Mouse (Mus musculus) heart, embryonic 15.5 days (tissue): ENCODE data around the gene Mgat5b. TPM values are rescaled to one million over a fixed set of nuclear protein-coding genes. Genes with fewer than 3 reads are reported as not detected.
A peak's percentile ranks its signal among the peaks of the same experiment; 100 is the strongest.

Experiments
- ATAC-seq: fragments of 200-750 bp; cut with Nextera tagmentation; replicated peaks from 2 replicates; pipeline ENCODE4 v1.8.0; 2017; ENCODE audit warnings: low read depth, moderate TSS enrichment; ENCODE audit not compliant: insufficient number of reproducible peaks, insufficient read depth, low FRiP score
- H3K27ac ChIP-seq: fragments of 300-500 bp; sonication (generic); 2 replicates; pipeline ENCODE4 v1.5.1; 2015; ENCODE audit warnings: mild to moderate bottlenecking, inconsistent platforms
- H3K27me3 ChIP-seq: fragments of 300-500 bp; sonication (generic); 2 replicates; pipeline ENCODE4 v1.6.1; 2015; ENCODE audit warnings: inconsistent platforms
- H3K36me3 ChIP-seq: fragments of 300-500 bp; sonication (generic); 2 replicates; pipeline ENCODE4 v1.6.1; 2015; ENCODE audit warnings: mild to moderate bottlenecking, inconsistent platforms
- H3K4me1 ChIP-seq: fragments of 300-500 bp; sonication (generic); replicated peaks from 2 replicates; pipeline ENCODE4 v1.6.1; 2015; ENCODE audit warnings: inconsistent platforms
- H3K4me2 ChIP-seq: fragments of 300-500 bp; sonication (generic); 2 replicates; pipeline ENCODE4 v1.6.1; 2015; ENCODE audit warnings: inconsistent platforms, mild to moderate bottlenecking, moderate library complexity
- H3K4me3 ChIP-seq: fragments of 300-500 bp; sonication (generic); 2 replicates; pipeline ENCODE4 v1.5.1; 2015; ENCODE audit warnings: mild to moderate bottlenecking, inconsistent platforms
- H3K9ac ChIP-seq: fragments of 300-500 bp; sonication (generic); 2 replicates; pipeline ENCODE4 v1.6.1; 2015; ENCODE audit warnings: mild to moderate bottlenecking, inconsistent platforms
- H3K9me3 ChIP-seq: fragments of 300-500 bp; sonication (generic); replicated peaks from 2 replicates; pipeline ENCODE4 v1.6.1; 2016; ENCODE audit warnings: inconsistent platforms
- WGBS: fragments of 180-500 bp; shearing (Covaris S2); methylation state at CpG from one replicate; pipeline ENCODE4 v1.1.7; 2015; ENCODE audit warnings: mixed read lengths; 5-methylcytosine and 5-hydroxymethylcytosine counted together
- polyA plus RNA-seq: library from polyadenylated mRNA; unstranded; fragments of >200 nt; fragmentation: Nextera tagmentation; extraction: Ambion mirVana; gene quantifications from 2 replicates; pipeline ENCODE4 v1.2.1, GENCODE M21; 2015

Mgat5b gene
- polyA plus RNA-seq, result 0.64 and 0.85 TPM in 2 replicates

- Histone ChIP-seq H3K9me3 (no peaks in the 10 kb centered on the region), H3K27ac (no peak within 1 kb of the TSS), H3K4me2 (peak within 1 kb of the TSS; percentile 97), H3K4me1 (peaks cover 18% of the 10 kb centered on the region), H3K9ac (peak within 1 kb of the TSS; percentile 53), H3K36me3 (no peaks in the 10 kb centered on the region), H3K27me3 (peaks cover 69% of the 10 kb centered on the region), H3K4me3 (peak within 1 kb of the TSS; percentile 60)
- 2% methylated on average over 62 of the region's 90 CpGs for WGBS
- ATAC-seq, result peak; percentile 57
These were observed at the start of gene Mgat5b for GRCm38 (mm10) chr11:116918323-116919185. TSS of gene Mgat5b (plus strand) at chr11:116918863.

GRCm38 (mm10) chr11:116869223-116869622 is 49.4 kb upstream of the Mgat5b start:
- no peaks in the 10 kb centered on the region for H3K27me3 ChIP-seq
- H3K36me3 ChIP-seq, result peaks cover 61% of the 10 kb centered on the region
- H3K4me3 ChIP-seq, result no peak overlapping the region
- WGBS, result 75% methylated on average over 8 of the region's 8 CpGs
- no peak overlapping the region for H3K27ac ChIP-seq
- no peak for ATAC-seq
- H3K9ac ChIP-seq, result no peak overlapping the region
- no peak overlapping the region for H3K4me2 ChIP-seq
- H3K4me1 ChIP-seq, result peaks cover 13% of the 10 kb centered on the region
- H3K9me3 ChIP-seq, result no peaks in the 10 kb centered on the region

DNA sequence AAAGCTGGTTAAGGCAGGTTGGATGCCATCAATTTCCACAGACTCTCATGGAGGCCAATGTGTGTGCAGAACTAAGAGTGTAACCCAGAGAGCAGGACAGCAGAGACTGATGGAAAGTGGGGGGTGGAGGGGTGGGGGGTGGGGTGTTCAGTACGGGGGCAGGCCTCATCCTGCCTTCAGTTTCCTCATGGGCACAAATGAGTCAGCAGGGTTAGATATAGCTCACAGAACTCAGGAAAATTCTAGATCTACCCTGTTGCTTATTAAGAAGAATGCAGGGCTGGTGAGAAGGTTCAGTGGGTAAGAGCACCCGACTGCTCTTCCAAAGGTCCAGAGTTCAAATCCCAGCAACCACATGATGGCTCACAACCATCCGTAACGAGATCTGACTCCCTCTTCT is 49.0 kb upstream of the Mgat5b start:
- Histone ChIP-seq H3K9me3 (no peaks in the 10 kb centered on the region), H3K36me3 (peaks cover 65% of the 10 kb centered on the region), H3K4me3 (no peak overlapping the region), H3K4me2 (no peak overlapping the region), H3K27me3 (no peaks in the 10 kb centered on the region), H3K27ac (no peak overlapping the region), H3K9ac (no peak overlapping the region), H3K4me1 (peaks cover 9% of the 10 kb centered on the region)
- 74% methylated on average over 4 of the region's 4 CpGs for WGBS
- ATAC-seq, result no peak

- H3K36me3 ChIP-seq, result peaks cover 57% of the 10 kb centered on the region
These were observed 47.1 kb upstream of the Mgat5b start for GRCm38 (mm10) chr11:116871538-116871937.

GRCm38 (mm10) chr11:116873987-116874386 is 44.7 kb upstream of the Mgat5b start:
- no peak overlapping the region for H3K27ac ChIP-seq
- no peak overlapping the region for H3K9ac ChIP-seq
- no peak for ATAC-seq
- no peaks in the 10 kb centered on the region for H3K9me3 ChIP-seq
- 91% methylated on average over 20 of the region's 20 CpGs for WGBS
- peaks cover 49% of the 10 kb centered on the region for H3K36me3 ChIP-seq
- H3K27me3 ChIP-seq, result no peaks in the 10 kb centered on the region
- no peaks in the 10 kb centered on the region for H3K4me1 ChIP-seq
- no peak overlapping the region for H3K4me3 ChIP-seq
- H3K4me2 ChIP-seq, result no peak overlapping the region

More at GRCm38 (mm10) chr11:116871538-116871937, 47.1 kb upstream of the Mgat5b start:
- no peak overlapping the region for H3K27ac ChIP-seq
- ATAC-seq, result no peak
- H3K9me3 ChIP-seq, result no peaks in the 10 kb centered on the region
- no peak overlapping the region for H3K9ac ChIP-seq
- H3K4me2 ChIP-seq, result no peak overlapping the region
- H3K4me1 ChIP-seq, result peaks cover 5% of the 10 kb centered on the region; the same call in 1 of the 2 replicates
- WGBS, result 89% methylated on average over 9 of the region's 9 CpGs
- no peaks in the 10 kb centered on the region for H3K27me3 ChIP-seq
- H3K4me3 ChIP-seq, result no peak overlapping the region

- Histone ChIP-seq H3K4me3 (no peak overlapping the region), H3K9ac (no peak overlapping the region), H3K27me3 (no peaks in the 10 kb centered on the region), H3K4me2 (no peak overlapping the region), H3K4me1 (no peaks in the 10 kb centered on the region), H3K36me3 (peaks cover 20% of the 10 kb centered on the region), H3K9me3 (no peaks in the 10 kb centered on the region), H3K27ac (no peak overlapping the region)
- no peak for ATAC-seq
- WGBS, result 88% methylated on average over 8 of the region's 8 CpGs
These were observed 40.2 kb upstream of the Mgat5b start for GRCm38 (mm10) chr11:116878454-116878853.

DNA sequence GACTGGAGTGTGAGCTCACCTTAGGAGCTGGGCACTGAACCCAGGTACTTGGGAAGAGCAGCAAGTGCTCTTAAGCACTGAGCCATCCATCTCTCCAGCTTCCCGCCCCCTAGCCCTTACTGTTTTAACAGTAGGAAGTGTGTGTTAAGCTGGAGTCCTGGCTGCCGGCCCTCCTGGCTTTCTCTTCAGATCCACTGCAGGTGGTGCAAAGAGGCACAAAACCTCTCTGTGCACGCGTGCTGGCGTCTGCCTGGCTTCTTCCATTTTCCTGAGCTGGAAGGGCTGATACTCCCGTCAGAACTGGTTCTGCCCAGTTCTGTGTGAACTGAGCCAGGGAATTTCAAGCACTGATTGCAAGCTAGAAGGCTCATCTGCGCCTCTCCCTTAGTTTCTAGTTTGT is 37.8 kb upstream of the Mgat5b start:
- H3K36me3 ChIP-seq, result peaks cover under 1% of the 10 kb centered on the region; the same call in 1 of the 2 replicates
- no peak for ATAC-seq
- 72% methylated on average over 7 of the region's 7 CpGs for WGBS
- H3K4me3 ChIP-seq, result no peak overlapping the region
- peaks cover 4% of the 10 kb centered on the region; the same call in 1 of the 2 replicates for H3K27me3 ChIP-seq
- H3K4me2 ChIP-seq, result no peak overlapping the region
- H3K9ac ChIP-seq, result no peak overlapping the region
- no peak overlapping the region for H3K27ac ChIP-seq
- H3K4me1 ChIP-seq, result peaks cover 6% of the 10 kb centered on the region
- no peaks in the 10 kb centered on the region for H3K9me3 ChIP-seq

GRCm38 (mm10) chr11:116881440-116881839 is 37.2 kb upstream of the Mgat5b start:
- no peak for ATAC-seq
- H3K4me3 ChIP-seq, result no peak overlapping the region
- no peaks in the 10 kb centered on the region for H3K36me3 ChIP-seq
- H3K4me1 ChIP-seq, result peaks cover 7% of the 10 kb centered on the region
- 68% methylated on average over 5 of the region's 5 CpGs for WGBS
- H3K4me2 ChIP-seq, result no peak overlapping the region
- H3K9ac ChIP-seq, result no peak overlapping the region
- H3K27me3 ChIP-seq, result peaks cover 7% of the 10 kb centered on the region; the same call in 1 of the 2 replicates
- H3K9me3 ChIP-seq, result no peaks in the 10 kb centered on the region
- H3K27ac ChIP-seq, result no peak overlapping the region

GRCm38 (mm10) chr11:116882446-116882845 is 36.2 kb upstream of the Mgat5b start:
- Histone ChIP-seq H3K27me3 (peaks cover 15% of the 10 kb centered on the region), H3K9me3 (no peaks in the 10 kb centered on the region), H3K4me1 (peaks cover 7% of the 10 kb centered on the region), H3K27ac (no peak overlapping the region), H3K4me2 (no peak overlapping the region), H3K9ac (no peak overlapping the region), H3K36me3 (no peaks in the 10 kb centered on the region), H3K4me3 (no peak overlapping the region)
- 77% methylated on average over 10 of the region's 10 CpGs for WGBS
- no peak for ATAC-seq

- ATAC-seq, result no peak
- WGBS, result 88% methylated on average over 6 of the region's 6 CpGs
- no peaks in the 10 kb centered on the region for H3K36me3 ChIP-seq
These were observed 34.6 kb upstream of the Mgat5b start for GRCm38 (mm10) chr11:116884061-116884460.

GRCm38 (mm10) chr11:116885275-116886151 is 33.1 kb upstream of the Mgat5b start:
- 4% methylated on average over 28 of the region's 28 CpGs for WGBS
- ATAC-seq, result peak; percentile 51; the same call in 1 of the 2 replicates
- Histone ChIP-seq H3K4me1 (peaks cover 7% of the 10 kb centered on the region), H3K4me3 (peak overlapping the region; percentile 43), H3K27me3 (peaks cover 21% of the 10 kb centered on the region), H3K36me3 (no peaks in the 10 kb centered on the region), H3K4me2 (peak overlapping the region; percentile 70), H3K27ac (no peak overlapping the region), H3K9ac (peak overlapping the region; percentile 35), H3K9me3 (no peaks in the 10 kb centered on the region)

More at GRCm38 (mm10) chr11:116884061-116884460, 34.6 kb upstream of the Mgat5b start:
- Histone ChIP-seq H3K27ac (no peak overlapping the region), H3K4me3 (no peak overlapping the region), H3K27me3 (peaks cover 21% of the 10 kb centered on the region), H3K4me1 (peaks cover 7% of the 10 kb centered on the region), H3K4me2 (no peak overlapping the region), H3K9ac (no peak overlapping the region), H3K9me3 (no peaks in the 10 kb centered on the region)
